ENCODE assay signal across 21 mouse cellular contexts in genomic region chr9:73671656-73672212, GRCm38 (mm10).
DNase-seq lines count a peak whose midpoint lies in the region; ATAC-seq and TF ChIP-seq lines count a peak whose summit lies in the region.
"Had no signal": no experiment of that assay in that cellular context is flagged by ENCODE, and none has a peak within 500 bp of the region (broad histone marks: within the 10 kb centered on the region; RNA-seq: fewer than 3 reads in every experiment).

No protein-coding gene starts in this region.

- H3K4me1 ChIP-seq in kidney, embryonic 14.5 days (ENCODE audit: control insufficient read depth, insufficient read depth, low read length) = no peaks in the 10 kb centered on the region
- no peaks in the 10 kb centered on the region for H3K4me1 ChIP-seq in kidney, postnatal 0 days (replicated peaks; ENCODE audit: insufficient read depth, low read length)
- H3K4me1 ChIP-seq: heart, embryonic 15.5 days; midbrain, embryonic 12.5 days; neural tube, embryonic 13.5 days had no signal

- TF ChIP-seq CTCF in kidney, postnatal 0 days (IDR thresholded peaks at IDR 0.05; ENCODE audit: low read depth) = no peak

- H3K27ac ChIP-seq in kidney, embryonic 14.5 days (ENCODE audit: low read depth, low read length) = no peak overlapping the region
- H3K27ac ChIP-seq in kidney, postnatal 0 days = no peak overlapping the region
- H3K27ac ChIP-seq: forebrain, embryonic 10.5 days; heart, embryonic 15.5 days; hindbrain, embryonic 14.5 days; midbrain, embryonic 12.5 days; neural tube, embryonic 13.5 days had no signal

- ATAC-seq in kidney, embryonic 14.5 days (ENCODE audit: low FRiP score, low TSS enrichment) = peak; percentile 91
- no peak for ATAC-seq in kidney, postnatal 0 days (replicated peaks; ENCODE audit: low FRiP score, low read depth)
- ATAC-seq: forebrain, embryonic 16.5 days; inflammation-experienced regulatory T-cells, adult 6 months had no signal

- H3K9ac ChIP-seq in kidney, embryonic 14.5 days (ENCODE audit: low read depth, low read length) = no peak overlapping the region
- H3K9ac ChIP-seq in kidney, postnatal 0 days (ENCODE audit: low read depth, low read length) = no peak overlapping the region
- H3K9ac ChIP-seq: heart, embryonic 15.5 days; hindbrain, embryonic 14.5 days; midbrain, embryonic 12.5 days; neural tube, embryonic 13.5 days had no signal

- H3K36me3 ChIP-seq in kidney, embryonic 14.5 days (ENCODE audit: control insufficient read depth, insufficient read depth, low read length) = no peaks in the 10 kb centered on the region
- no peaks in the 10 kb centered on the region for H3K36me3 ChIP-seq in kidney, postnatal 0 days (ENCODE audit: insufficient read depth, low read length)
- H3K36me3 ChIP-seq: forebrain, embryonic 10.5 days; heart, embryonic 15.5 days; midbrain, embryonic 12.5 days; neural tube, embryonic 13.5 days had no signal

- DNase-seq in adrenal gland, adult (ENCODE audit: inconsistent age in 2 of 2, low spot score in 1 of 2) = peak; percentile 29 to 76
- no peak for DNase-seq in adrenal gland, postnatal 4 days (ENCODE audit: low spot score in 2 of 2)
- no peak for DNase-seq in kidney, adult 18-20 months
- DNase-seq in kidney, postnatal 0 days (ENCODE audit: low spot score) = peak; percentile 82
- DNase-seq in mesoderm, embryonic 11.5 days (ENCODE audit: low read depth, low spot score) = peak; percentile 71
- DNase-seq in layer of hippocampus, postnatal 25 days (ENCODE audit: extremely low spot score in 1 of 2, low spot score in 1 of 2) = no peak
- DNase-seq in gastrocnemius, adult 8-10 months (ENCODE audit: low spot score in 2 of 2) = no peak
- DNase-seq: cerebellum, adult 8-10 months; cerebellum, postnatal 36 days; heart, postnatal 4 days; lung, adult 18-20 months; lung, postnatal 10 days had no signal

- H3K4me3 ChIP-seq in kidney, embryonic 14.5 days (ENCODE audit: low read length) = no peak overlapping the region
- H3K4me3 ChIP-seq in kidney, postnatal 0 days (replicated peaks; ENCODE audit: low read depth, low read length) = no peak overlapping the region
- H3K4me3 ChIP-seq: forebrain, embryonic 10.5 days; heart, embryonic 15.5 days; midbrain, embryonic 12.5 days; neural tube, embryonic 13.5 days had no signal

- H3K27me3 ChIP-seq in kidney, embryonic 14.5 days (ENCODE audit: control insufficient read depth, insufficient read depth, low read length) = peaks cover 7% of the 10 kb centered on the region
- H3K27me3 ChIP-seq in kidney, postnatal 0 days (ENCODE audit: insufficient read depth, low read length) = 0 out of 2 replicates have a peak, but pooled peaks cover 3% of the 10 kb centered on the region
- H3K27me3 ChIP-seq: heart, embryonic 15.5 days; midbrain, embryonic 12.5 days; neural tube, embryonic 13.5 days had no signal

- WGBS in kidney, embryonic 14.5 days = 23% methylated on average over 6 of the region's 6 CpGs
- 17% methylated on average over 6 of the region's 6 CpGs for WGBS in kidney, postnatal 0 days

- H3K4me2 ChIP-seq in kidney, embryonic 14.5 days (replicated peaks; ENCODE audit: low read depth, low read length) = no peak overlapping the region
- H3K4me2 ChIP-seq in kidney, postnatal 0 days (ENCODE audit: low read length) = no peak overlapping the region
- H3K4me2 ChIP-seq: heart, embryonic 15.5 days; hindbrain, embryonic 14.5 days; liver, embryonic 11.5 days; midbrain, embryonic 12.5 days; neural tube, embryonic 13.5 days had no signal

- no peaks in the 10 kb centered on the region for H3K9me3 ChIP-seq in kidney, embryonic 14.5 days (ENCODE audit: control insufficient read depth, low read length)
- no peaks in the 10 kb centered on the region for H3K9me3 ChIP-seq in kidney, postnatal 0 days (replicated peaks; ENCODE audit: low read length)
- H3K9me3 ChIP-seq: forebrain, embryonic 10.5 days; heart, embryonic 15.5 days; midbrain, embryonic 12.5 days; neural tube, embryonic 13.5 days had no signal

Comparison
In these comparisons a context has a peak if more than half of its experiments do, and no peak if none do; other contexts are left out.
1. DNase-seq: peak in adrenal gland, adult (2 of 2), kidney, postnatal 0 days (single experiment) and mesoderm, embryonic 11.5 days (single experiment); none in adrenal gland, postnatal 4 days (0 of 2), kidney, adult 18-20 months (single experiment), layer of hippocampus, postnatal 25 days (0 of 2) and gastrocnemius, adult 8-10 months (0 of 2).